Mouse (Mus musculus) neutrophil, adult 5-6 weeks (primary cell): Measurements from ENCODE around the gene Stx8. TPM values are rescaled to one million over a fixed set of nuclear protein-coding genes. Genes with fewer than 3 reads are reported as not detected.

ENCODE experiments used
- ATAC-seq: fragments of 151-379, 151-347 bp; 2 replicates; pipeline ENCODE4 v1.8.0; 2017; ENCODE audit warnings: mild to moderate bottlenecking, moderate TSS enrichment; ENCODE audit not compliant: insufficient number of reproducible peaks, poor library complexity, low FRiP score, severe bottlenecking; ENCODE audit errors: extremely low read depth
- total RNA-seq: library from RNA; stranded (forward); fragments of 200-1000 nt; gene quantifications from 2 replicates; pipeline ENCODE4 v1.2.3, GENCODE M21; 2017

The Stx8 gene
- total RNA-seq, 1 experiment from 2014 or later: 43.9 TPM

DNA sequence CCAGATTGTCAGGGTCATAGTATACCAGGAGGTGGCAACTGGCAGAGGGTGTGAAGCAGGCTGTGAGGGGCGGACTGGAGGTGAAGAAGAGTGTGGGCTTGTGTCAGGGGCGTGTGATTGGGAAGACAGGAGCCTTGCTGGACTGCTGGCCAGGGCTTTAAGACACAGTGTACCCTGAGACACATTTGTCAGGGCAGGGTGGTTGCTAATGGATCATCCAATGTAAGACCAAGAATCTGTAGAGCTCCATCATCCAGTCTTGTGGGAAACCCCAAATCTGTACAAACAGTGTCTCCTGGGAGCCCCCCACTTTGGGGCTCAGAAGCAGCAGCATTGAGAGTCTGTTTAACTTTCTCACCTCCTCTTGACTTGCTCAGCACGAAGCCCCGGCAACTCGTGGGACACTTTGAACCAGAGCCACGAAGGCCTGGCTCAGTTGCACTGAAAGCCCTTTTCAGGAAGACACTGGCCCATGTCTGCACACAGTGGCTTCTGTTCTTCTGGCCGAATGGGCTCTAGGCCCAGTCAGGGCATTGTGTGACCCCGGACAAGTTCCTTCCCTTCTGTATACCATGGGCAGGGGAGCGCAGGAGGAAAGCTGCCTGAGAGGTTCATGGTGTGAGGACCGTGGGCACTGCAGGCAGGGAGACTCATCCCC lies 239.7 kb downstream of the Stx8 start:
- no peak for ATAC-seq

DNA sequence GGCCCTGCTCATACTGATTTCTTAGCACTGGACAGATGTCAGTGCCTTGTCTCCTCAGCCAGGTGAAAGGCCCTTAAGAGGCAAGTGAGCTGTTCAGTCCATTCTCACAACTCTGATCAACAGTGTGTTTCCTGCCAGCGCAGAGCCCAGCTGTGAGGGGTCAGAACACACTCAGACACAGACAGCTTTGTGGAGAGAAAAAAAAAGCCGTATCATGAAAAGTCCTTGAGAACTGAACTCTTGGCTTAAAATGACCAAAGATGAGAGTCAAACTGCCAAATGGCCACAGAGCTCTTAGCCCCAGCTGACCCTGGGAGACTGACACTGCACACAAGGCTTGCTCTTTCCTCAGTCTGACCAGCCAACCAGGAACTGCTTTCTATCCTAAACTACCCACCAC lies 242.0 kb downstream of the Stx8 start:
- ATAC-seq: no peak

GRCm38 (mm10) chr11:68208582-68208981 lies 242.6 kb downstream of the Stx8 start:
- ATAC-seq: no peak

DNA sequence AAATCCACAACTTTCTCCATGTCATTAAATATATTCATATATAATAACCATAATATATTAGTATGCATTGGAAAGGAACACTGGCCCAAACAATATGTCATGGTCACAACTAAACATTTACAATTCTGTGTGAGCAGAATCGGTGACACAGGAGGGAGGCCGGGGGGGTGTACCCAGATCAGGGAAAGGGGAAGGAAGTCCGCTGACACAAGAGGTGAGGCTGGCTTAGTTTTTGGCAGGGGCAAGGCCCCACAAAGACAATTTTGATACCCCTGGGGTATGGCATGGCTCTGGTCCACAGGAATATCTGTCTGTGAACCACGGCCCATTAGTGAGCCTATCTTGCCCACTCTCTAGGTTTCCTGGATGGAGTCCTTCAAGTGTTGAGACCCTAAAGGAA lies 243.5 kb downstream of the Stx8 start:
- no peak for ATAC-seq

GRCm38 (mm10) chr11:68210714-68211113 lies 244.7 kb downstream of the Stx8 start:
- ATAC-seq: no peak

DNA sequence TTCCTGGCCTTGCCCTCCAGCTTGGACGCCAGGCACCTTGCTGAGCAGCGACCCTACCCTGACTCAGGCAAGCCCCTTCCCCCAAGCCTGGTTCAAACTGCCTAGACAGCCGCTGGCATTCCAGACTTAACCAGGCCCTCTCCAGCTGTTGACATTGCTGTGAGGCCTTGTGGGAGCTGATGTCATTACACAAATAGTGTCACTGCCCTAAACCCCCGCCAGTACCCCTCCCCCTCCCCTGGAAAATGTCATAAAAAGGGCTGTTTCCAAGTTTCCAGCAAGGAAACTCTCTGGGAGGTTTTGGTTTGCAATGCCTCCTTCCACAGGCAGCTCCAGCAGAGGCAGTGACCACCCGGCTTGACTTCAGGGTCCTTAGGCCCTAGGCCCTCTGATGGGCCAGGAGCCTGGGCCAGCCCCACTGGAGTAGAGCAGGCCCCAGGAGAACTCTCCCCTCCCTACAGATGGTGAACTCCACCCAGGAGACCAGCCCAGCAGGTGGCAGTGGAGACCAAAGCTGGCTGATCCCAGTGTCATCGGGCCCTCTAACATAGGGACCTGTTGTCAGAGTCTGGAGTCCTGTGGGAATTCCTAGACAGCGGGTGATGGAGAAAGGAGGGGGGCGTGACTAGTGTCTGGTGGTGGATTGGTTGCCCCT lies 246.1 kb downstream of the Stx8 start:
- ATAC-seq: no peak

- no peak for ATAC-seq
Measured at GRCm38 (mm10) chr11:68213896-68214295, 247.9 kb downstream of the Stx8 start.

DNA sequence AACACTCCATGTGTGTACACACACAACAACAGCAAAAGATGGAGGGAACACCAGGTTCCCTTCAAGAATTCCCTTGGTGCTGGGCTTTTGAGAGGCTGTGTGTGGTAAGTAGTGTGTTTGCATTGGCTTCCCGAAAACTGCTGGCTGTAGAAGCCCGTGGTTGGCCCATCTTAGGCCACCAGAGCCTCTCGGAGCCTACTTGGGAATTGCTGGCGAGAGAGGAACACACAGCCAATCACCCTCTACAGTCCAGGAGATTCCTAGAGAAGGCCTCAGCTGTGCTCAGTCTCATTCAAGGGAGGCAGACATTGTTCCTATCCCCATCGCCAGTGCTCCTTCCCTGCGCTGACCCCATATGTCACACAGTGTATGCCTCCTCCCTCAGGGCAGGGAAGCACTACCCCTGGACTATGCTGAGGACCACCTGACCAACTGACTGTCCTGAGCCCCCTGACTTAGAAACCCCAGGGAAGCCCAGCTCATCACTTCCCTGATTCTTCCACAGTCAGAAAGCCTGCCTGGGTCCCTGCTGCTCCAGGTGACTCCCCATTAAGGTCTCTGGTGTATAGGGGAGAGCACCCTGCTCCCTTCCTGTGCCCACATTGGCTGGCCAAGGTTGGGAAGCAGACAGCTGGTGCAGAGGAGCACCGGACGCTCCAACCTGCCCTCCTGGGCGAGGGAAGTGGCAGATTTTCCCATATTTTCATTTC lies 248.7 kb downstream of the Stx8 start:
- ATAC-seq: no peak

DNA sequence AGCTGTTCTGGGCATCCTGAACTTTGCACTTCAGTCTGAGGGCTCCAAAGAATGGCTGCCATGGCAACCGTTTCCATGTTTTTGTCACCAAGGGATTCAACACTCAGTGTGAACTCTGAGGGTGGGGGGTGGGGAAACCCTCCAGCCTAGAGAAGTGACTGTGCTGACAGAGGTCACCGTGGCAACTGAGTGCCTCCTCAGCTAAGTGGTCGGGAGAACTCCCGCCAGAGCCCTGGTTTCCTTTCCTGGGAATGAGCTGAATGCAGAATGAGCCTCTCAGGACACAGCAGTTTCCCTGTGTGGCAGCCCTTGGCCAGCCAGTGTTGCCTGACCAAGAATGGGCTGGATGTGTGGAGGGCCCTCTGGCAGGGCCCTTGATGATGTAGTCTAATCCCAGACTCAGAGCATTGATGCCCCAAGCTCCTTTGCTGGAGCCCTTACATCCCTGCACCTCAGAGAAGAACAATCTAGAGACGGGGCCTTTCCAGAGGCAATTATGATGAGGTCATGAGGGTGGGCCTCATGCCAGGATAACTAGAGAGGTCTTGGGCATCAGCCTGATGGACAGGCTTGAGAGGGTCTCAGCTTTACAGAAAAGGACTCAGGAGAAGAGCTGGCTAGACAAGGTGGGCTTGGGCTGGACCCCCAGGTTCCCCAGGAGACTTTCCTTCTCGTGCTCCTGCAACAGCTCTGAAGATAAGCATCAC lies 249.4 kb downstream of the Stx8 start:
- no peak for ATAC-seq

DNA sequence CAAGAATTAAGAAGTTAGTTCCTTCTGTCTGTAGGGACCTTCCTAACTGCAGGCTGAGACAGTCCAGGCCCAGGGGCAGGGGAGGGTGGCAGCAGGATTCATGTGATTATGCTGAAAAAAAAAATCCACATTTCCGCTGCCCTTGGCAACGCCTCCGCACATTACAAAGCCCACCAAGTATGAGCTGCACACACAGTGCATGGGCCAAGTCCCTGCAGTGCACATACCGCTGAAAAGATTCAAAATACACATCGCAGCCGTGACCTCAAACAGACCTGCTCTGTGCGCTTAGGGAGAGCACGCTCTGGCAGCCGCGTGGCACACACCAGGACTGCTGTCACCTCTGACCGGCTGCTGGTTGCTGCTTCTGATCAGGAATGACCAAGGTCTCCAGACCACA lies 250.0 kb downstream of the Stx8 start:
- ATAC-seq: no peak

DNA sequence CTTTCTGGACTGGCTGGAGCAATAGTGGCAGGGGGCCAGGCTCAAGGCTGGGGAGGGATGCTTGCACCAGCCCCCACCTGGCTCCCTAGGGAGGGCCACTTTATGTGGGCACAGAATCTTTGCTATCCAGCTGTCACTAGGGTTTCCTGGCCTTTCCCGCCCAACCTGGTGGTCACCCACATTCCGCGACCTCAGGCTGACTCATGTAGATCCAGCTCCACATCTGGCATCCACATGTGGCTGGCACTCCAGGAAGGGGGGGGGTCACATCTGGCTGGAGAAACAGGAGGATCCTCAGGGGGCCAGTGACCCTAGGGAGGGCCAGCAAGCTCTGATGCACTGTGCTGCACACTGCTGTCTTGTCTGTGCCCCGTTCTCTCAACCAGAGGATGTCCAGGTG lies 254.7 kb downstream of the Stx8 start:
- no peak for ATAC-seq

- no peak for ATAC-seq
Measured at GRCm38 (mm10) chr11:68222209-68222608, 256.2 kb downstream of the Stx8 start.

DNA sequence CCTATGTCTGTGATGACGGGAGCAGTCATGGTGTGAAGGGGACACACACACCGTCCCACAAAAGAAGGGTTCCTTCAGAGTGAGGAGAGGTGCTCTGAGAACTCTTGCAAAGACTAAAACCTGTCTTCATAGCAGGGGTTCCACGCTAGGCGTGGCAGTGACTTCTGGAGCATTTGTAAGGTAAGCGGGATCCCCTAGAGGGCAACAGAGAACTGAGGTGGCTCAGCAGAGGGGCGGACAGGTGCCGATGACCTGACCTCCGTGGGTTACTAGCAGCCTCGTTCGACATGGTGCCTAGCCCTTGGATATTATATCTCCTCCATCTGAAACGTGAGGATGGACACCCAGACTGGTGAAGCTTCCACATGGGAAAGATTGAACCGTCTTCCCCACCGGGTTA lies 257.1 kb downstream of the Stx8 start:
- no peak for ATAC-seq

GRCm38 (mm10) chr11:68226654-68227057 lies 260.7 kb downstream of the Stx8 start:
- no peak for ATAC-seq

DNA sequence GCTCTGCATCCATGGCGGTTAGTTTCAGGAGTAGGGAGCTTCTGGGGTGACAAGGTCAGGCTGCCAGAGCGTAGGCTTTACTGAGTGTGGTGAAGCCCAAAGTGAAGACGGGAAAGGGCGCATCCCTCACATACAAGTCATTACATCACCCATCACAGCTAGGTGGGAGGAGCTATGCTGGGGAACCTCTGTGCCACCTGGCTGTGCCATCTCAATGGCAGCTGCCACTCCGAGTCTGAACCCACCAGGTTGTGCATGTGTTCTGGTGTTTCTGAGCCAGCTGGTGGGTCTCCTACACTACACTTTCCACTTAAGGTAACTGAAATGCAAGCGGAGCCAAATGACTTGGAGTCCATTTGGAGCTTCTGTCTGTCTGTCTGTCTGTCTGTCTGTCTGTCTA lies 261.8 kb downstream of the Stx8 start:
- no peak for ATAC-seq

DNA sequence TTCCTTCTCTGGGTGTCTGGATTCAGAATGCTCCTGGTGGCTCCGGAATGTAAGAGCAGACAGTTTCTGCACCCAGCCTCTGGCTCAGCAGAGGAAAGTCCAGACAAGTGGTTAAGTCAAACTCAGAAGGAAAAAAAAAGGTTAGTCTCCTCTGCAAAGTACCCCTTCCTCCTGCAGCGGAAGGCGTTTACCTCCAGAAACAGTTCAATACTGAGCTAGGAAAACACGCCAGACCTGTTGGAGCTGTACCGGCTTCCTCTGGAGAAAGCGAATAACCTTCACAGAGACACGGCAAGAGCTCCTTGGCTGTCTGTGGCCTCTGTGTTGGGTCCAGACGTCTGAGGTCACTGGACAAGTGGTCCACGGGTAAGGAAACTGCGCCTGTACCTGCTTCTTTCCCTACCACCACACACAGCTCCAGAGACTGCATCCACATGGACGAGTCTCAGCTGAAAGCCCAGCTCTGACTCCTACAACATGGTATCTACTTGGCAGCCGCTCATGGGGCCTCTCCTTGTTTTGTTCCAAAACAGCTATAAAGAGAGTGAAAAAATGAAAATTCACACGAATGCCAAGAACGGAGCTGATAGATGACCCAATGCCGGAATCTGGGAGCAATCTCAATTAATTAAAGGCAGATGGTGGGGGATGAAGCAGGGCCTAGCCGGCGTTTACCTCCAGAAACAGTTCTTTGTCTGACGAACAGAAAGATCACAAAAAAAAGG lies 263.1 kb downstream of the Stx8 start:
- ATAC-seq: no peak

- no peak for ATAC-seq
Measured at GRCm38 (mm10) chr11:68231558-68231957, 265.6 kb downstream of the Stx8 start.

DNA sequence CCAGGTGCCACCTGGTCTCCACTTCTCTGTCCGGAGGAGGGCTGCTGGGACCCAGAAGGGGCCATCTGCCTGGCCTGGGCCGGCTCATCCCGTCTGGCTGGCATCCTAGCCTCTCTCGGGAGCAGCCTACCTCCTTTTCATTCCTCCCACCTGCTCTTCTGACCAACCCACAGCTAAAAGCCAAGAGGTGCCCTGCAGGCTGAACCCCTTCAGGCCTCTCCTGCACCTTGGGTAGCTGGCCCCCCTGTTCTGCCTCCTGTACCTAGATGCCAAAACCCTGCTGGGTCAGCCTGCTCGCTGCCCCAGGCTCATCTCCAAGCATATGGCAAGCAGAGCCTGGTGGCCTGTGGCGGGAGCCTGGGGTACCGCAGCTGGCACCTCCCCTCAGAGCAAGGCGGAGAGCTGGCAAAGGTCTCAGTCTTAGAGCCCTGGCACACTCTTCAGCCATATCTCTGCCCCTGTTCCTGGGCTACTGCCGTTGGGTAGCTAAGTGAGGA lies 267.5 kb downstream of the Stx8 start:
- ATAC-seq: no peak

- ATAC-seq: no peak
Measured at GRCm38 (mm10) chr11:68239756-68240155, 273.8 kb downstream of the Stx8 start.
